Mouse (Mus musculus): Measurements from ENCODE around the gene Otulin. TPM values are rescaled to one million over a fixed set of nuclear protein-coding genes. Genes with fewer than 3 reads are reported as not detected.
A peak's percentile ranks its signal among the peaks of the same experiment; 100 is the strongest.

Gene Otulin
- polyA plus RNA-seq, 1 experiment = 36.9 TPM

DNA sequence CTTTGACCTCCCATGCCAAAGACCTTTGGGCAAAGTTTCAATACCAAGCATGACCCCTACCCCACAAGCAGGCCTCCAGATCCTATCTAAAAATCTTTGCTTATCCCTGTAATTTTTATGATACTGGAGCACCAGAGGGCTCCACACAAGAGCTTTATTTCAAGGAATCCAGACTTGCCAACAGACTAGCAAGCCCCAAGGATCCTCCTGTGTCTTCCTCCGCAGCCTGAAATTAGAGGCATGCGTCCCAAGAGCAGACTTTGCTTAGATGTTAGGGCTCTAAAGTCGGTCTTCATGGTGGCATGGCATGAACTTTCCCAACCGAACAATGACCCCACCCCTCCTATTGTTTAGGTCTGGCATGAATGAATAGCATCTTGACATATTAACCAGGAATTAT is 94.8 kb downstream of the Otulin start:
- Histone ChIP-seq H3K4me3 (no peak overlapping the region), H3K27me3 (ENCODE audit: control insufficient read depth, insufficient read depth, insufficient read length) (no peaks in the 10 kb centered on the region), H3K4me2 (ENCODE audit: low read depth) (no peak overlapping the region), H3K36me3 (ENCODE audit: control insufficient read depth, insufficient read depth) (no peaks in the 10 kb centered on the region), H3K79me2 (ENCODE audit: control insufficient read depth, insufficient read depth) (peaks cover 84% of the 10 kb centered on the region), H3ac (ENCODE audit: control insufficient read depth, insufficient read length) (no peak overlapping the region)
- TF ChIP-seq MAX (IDR thresholded peaks at IDR 0.05; ENCODE audit: low read depth) (no peak), POLR2A (IDR thresholded peaks at IDR 0.05; ENCODE audit: insufficient read length, low read depth) (no peak), SRF (IDR thresholded peaks at IDR 0.05; ENCODE audit: control insufficient read depth, insufficient read length, low read depth) (no peak), MYOD1 (IDR thresholded peaks at IDR 0.05; ENCODE audit: control insufficient read depth in 1 of 3, insufficient read length in 2 of 3, low read depth in 2 of 3) (no peak), TCF3 (IDR thresholded peaks at IDR 0.05; ENCODE audit: insufficient read length, low read depth) (no peak), E2F4 (IDR thresholded peaks at IDR 0.05; ENCODE audit: insufficient read depth) (no peak), MYOG (IDR thresholded peaks at IDR 0.05; ENCODE audit: control insufficient read depth in 1 of 3, insufficient read depth in 1 of 3, insufficient read length in 2 of 3, low read depth in 2 of 3) (no peak), TCF12 (IDR thresholded peaks at IDR 0.05; ENCODE audit: insufficient read depth, poor library complexity, severe bottlenecking) (no peak), USF1 (IDR thresholded peaks at IDR 0.05; ENCODE audit: low read depth) (no peak), CEBPB (IDR thresholded peaks at IDR 0.05; ENCODE audit: insufficient read depth, poor library complexity, severe bottlenecking) (no peak), POLR2AphosphoS2 (IDR thresholded peaks at IDR 0.05; ENCODE audit: insufficient read length, low read depth) (no peak), REST (IDR thresholded peaks at IDR 0.05; ENCODE audit: insufficient read depth, insufficient read length) (no peak)

DNA sequence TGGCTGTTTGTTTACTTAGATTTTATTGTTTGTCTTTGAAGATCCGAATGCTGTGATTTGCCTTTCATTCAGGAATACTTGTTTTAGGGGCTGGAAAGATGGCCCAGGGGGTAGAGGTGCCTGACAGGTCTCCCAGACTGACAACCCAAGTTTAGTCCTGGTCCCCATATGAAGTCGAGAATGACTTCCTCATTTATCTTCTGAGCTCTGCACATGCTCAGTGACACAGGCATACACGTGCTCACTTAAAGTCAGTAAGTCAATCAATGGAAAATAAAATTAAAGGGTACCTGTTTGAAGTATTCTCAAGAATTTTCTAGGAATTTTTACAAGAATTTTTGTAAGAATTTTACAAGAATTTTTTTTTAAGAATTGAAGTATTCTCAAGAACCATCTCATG is 97.5 kb downstream of the Otulin start:
- H3ac ChIP-seq (ENCODE audit: control insufficient read depth, insufficient read length) = no peak overlapping the region
- peaks cover 64% of the 10 kb centered on the region for H3K79me2 ChIP-seq (ENCODE audit: control insufficient read depth, insufficient read depth)
- H3K27me3 ChIP-seq (ENCODE audit: control insufficient read depth, insufficient read depth, insufficient read length) = no peaks in the 10 kb centered on the region
- no peak for TF ChIP-seq REST (IDR thresholded peaks at IDR 0.05; ENCODE audit: insufficient read depth, insufficient read length)
- no peak overlapping the region for H3K4me2 ChIP-seq (ENCODE audit: low read depth)
- no peak overlapping the region for H3K4me3 ChIP-seq
- no peaks in the 10 kb centered on the region for H3K36me3 ChIP-seq (ENCODE audit: control insufficient read depth, insufficient read depth)

DNA sequence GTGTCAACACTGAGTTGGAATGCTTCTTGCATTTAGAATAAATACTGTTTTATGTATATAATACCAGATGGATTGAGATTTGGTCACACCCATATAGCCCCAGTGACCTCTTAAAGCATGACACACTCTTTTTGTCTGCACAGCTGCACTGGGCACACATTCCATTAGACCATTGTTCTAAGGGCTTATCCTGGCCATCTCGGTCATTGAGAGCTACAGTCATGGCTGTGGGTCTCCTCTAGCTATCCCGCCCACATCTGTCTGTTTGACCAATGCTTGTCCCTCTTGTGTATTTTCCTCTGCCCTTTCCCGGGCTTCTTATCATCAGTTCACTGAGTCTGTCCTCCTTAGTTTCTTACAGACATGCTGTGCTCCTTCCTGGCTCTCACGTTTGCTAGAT is 100.5 kb downstream of the Otulin start:
- Histone ChIP-seq H3ac (ENCODE audit: control insufficient read depth, insufficient read length) (no peak overlapping the region), H3K4me2 (ENCODE audit: low read depth) (peak overlapping the region; percentile 54), H3K79me2 (ENCODE audit: control insufficient read depth, insufficient read depth) (peaks cover 78% of the 10 kb centered on the region), H3K36me3 (ENCODE audit: control insufficient read depth, insufficient read depth) (no peaks in the 10 kb centered on the region), H3K4me3 (no peak overlapping the region), H3K27me3 (ENCODE audit: control insufficient read depth, insufficient read depth, insufficient read length) (no peaks in the 10 kb centered on the region)
- TF ChIP-seq MYOG (IDR thresholded peaks at IDR 0.05; ENCODE audit: control insufficient read depth in 1 of 3, insufficient read depth in 1 of 3, insufficient read length in 2 of 3, low read depth in 2 of 3) (peak in 2 of 3 experiments; percentile 16 to 72), MYOD1 (IDR thresholded peaks at IDR 0.05; ENCODE audit: control insufficient read depth in 1 of 3, insufficient read length in 2 of 3, low read depth in 2 of 3) (peak; percentile 24 to 91 (median 84)), TCF3 (IDR thresholded peaks at IDR 0.05; ENCODE audit: insufficient read length, low read depth) (peak; percentile 20), CEBPB (IDR thresholded peaks at IDR 0.05; ENCODE audit: insufficient read depth, poor library complexity, severe bottlenecking) (no peak), TCF12 (IDR thresholded peaks at IDR 0.05; ENCODE audit: insufficient read depth, poor library complexity, severe bottlenecking) (peak; percentile 42), SRF (IDR thresholded peaks at IDR 0.05; ENCODE audit: control insufficient read depth, insufficient read length, low read depth) (peak; percentile 20), POLR2A (IDR thresholded peaks at IDR 0.05; ENCODE audit: insufficient read length, low read depth) (no peak)

DNA sequence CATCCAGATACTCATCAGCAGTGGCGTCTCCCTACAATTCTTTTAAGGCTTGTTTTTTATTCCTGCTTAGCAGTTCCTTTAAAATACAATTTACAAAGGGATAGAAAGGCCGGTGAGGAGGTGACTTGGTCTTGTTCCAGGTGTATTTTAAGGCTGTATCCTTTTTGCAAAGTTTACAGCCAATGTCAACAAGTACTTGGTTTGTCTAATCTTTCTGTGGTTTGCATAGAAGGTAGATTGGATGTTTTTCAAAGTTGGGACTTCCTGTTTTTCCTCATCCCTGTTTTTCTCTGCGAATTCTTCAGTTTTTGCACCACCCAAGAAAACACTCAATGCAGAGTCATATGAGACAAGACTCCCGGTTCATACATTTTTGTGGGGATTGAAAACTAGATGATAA is 101.6 kb downstream of the Otulin start:
- TF ChIP-seq USF1 (IDR thresholded peaks at IDR 0.05; ENCODE audit: low read depth) = no peak
- TF ChIP-seq POLR2AphosphoS2 (IDR thresholded peaks at IDR 0.05; ENCODE audit: insufficient read length, low read depth) = no peak
- TF ChIP-seq SRF (IDR thresholded peaks at IDR 0.05; ENCODE audit: control insufficient read depth, insufficient read length, low read depth) = no peak
- no peak for TF ChIP-seq TCF12 (IDR thresholded peaks at IDR 0.05; ENCODE audit: insufficient read depth, poor library complexity, severe bottlenecking)
- no peak for TF ChIP-seq CEBPB (IDR thresholded peaks at IDR 0.05; ENCODE audit: insufficient read depth, poor library complexity, severe bottlenecking)
- TF ChIP-seq POLR2A (IDR thresholded peaks at IDR 0.05; ENCODE audit: insufficient read length, low read depth) = no peak
- no peak for TF ChIP-seq TCF3 (IDR thresholded peaks at IDR 0.05; ENCODE audit: insufficient read length, low read depth)
- no peak for TF ChIP-seq REST (IDR thresholded peaks at IDR 0.05; ENCODE audit: insufficient read depth, insufficient read length)
- no peak for TF ChIP-seq MYOD1 (IDR thresholded peaks at IDR 0.05; ENCODE audit: control insufficient read depth in 1 of 3, insufficient read length in 2 of 3, low read depth in 2 of 3)
- no peak for TF ChIP-seq MYOG (IDR thresholded peaks at IDR 0.05; ENCODE audit: control insufficient read depth in 1 of 3, insufficient read depth in 1 of 3, insufficient read length in 2 of 3, low read depth in 2 of 3)
- no peak for TF ChIP-seq MAX (IDR thresholded peaks at IDR 0.05; ENCODE audit: low read depth)
- no peak for TF ChIP-seq E2F4 (IDR thresholded peaks at IDR 0.05; ENCODE audit: insufficient read depth)
- H3K36me3 ChIP-seq (ENCODE audit: control insufficient read depth, insufficient read depth) = no peaks in the 10 kb centered on the region
- H3K27me3 ChIP-seq (ENCODE audit: control insufficient read depth, insufficient read depth, insufficient read length) = no peaks in the 10 kb centered on the region
- H3K4me2 ChIP-seq (ENCODE audit: low read depth) = peak overlapping the region; percentile 54
- no peak overlapping the region for H3ac ChIP-seq (ENCODE audit: control insufficient read depth, insufficient read length)
- H3K4me3 ChIP-seq = no peak overlapping the region
- H3K79me2 ChIP-seq (ENCODE audit: control insufficient read depth, insufficient read depth) = peaks cover 78% of the 10 kb centered on the region

DNA sequence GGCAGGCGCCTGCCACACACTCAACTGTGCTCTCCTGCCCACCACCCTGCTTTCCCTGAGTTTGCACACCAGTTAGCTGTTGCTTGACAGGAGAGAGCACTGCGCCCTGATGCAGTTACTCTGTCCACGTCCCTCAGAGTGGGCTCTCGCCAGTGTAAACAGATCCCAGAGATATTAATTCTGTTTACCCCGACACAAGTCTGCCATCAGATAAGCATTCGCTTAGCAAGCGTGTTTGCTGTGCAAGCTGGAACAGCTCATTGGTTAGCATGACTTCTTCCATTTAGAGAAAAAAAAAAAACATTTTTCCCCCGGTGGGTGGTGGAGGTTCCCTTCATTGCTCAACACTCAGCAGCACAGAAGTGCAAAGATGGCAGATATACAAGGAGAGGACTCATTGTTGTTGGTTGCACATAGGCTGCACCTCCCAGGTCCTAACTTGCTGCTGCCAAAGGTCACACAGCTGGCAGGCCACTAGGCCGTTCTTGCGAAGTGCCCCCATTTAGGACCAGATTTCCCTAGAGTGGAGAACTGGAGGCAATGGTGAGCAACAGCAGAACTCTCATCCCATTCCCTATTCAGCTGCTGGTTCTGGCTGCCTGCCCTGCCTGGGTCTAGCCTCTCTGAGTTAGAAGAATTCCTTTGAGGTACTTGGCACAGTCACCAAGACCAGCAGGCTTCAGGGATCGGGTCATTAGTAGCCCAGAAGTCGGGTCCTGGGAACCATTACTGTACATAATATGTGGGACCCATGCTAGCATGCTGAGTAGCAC is 105.1 kb downstream of the Otulin start:
- TF ChIP-seq TCF3 (IDR thresholded peaks at IDR 0.05; ENCODE audit: insufficient read length, low read depth) (no peak), CEBPB (IDR thresholded peaks at IDR 0.05; ENCODE audit: insufficient read depth, poor library complexity, severe bottlenecking) (0 out of 2 replicates have a peak, but pooled peaks have one; percentile 2), MYOG (IDR thresholded peaks at IDR 0.05; ENCODE audit: control insufficient read depth in 1 of 3, insufficient read depth in 1 of 3, insufficient read length in 2 of 3, low read depth in 2 of 3) (peak in 1 of 3 experiments; percentile 29), MYOD1 (IDR thresholded peaks at IDR 0.05; ENCODE audit: control insufficient read depth in 1 of 3, insufficient read length in 2 of 3, low read depth in 2 of 3) (peak in 1 of 3 experiments; percentile 22)
- Histone ChIP-seq H3K4me3 (no peak overlapping the region), H3K27me3 (ENCODE audit: control insufficient read depth, insufficient read depth, insufficient read length) (no peaks in the 10 kb centered on the region), H3ac (ENCODE audit: control insufficient read depth, insufficient read length) (no peak overlapping the region), H3K36me3 (ENCODE audit: control insufficient read depth, insufficient read depth) (no peaks in the 10 kb centered on the region), H3K79me2 (ENCODE audit: control insufficient read depth, insufficient read depth) (peaks cover 78% of the 10 kb centered on the region), H3K4me2 (ENCODE audit: low read depth) (no peak overlapping the region)

All from myocyte (in vitro differentiated cells).